Mouse (Mus musculus): ENCODE results near the gene Gzma.
A peak's percentile ranks its signal among the peaks of the same experiment; 100 is the strongest.

Gzma gene

GRCm38 (mm10) chr13:113100879-113101278 lies at the start of gene Gzma:
Gene Gzma (minus strand): TSS chr13:113100981.
- DNase-seq: peak in 1 of 2 experiments; percentile 40

DNA sequence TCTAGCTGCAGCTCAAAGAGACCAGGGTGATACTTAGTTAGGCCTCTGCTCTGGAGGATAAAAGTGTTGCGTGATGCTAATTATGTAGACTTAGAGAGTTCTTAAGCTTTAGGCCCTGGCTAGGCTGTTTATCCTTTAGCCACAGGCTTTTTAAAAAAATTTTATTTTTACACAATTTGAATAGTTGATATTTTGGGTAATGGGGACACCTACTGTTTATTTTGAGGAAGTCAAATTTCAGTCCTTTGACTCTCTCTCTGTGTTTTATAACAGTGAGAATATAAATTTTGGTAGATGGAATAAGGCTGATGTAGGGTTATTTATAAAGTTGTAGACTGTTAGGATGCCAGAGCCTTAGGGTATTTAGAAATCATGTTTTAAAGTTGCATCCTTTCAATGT lies 38.8 kb upstream of the Gzma start:
- no peak for DNase-seq

GRCm38 (mm10) chr13:113129974-113130373 lies 29.2 kb upstream of the Gzma start:
- no peak for DNase-seq

DNA sequence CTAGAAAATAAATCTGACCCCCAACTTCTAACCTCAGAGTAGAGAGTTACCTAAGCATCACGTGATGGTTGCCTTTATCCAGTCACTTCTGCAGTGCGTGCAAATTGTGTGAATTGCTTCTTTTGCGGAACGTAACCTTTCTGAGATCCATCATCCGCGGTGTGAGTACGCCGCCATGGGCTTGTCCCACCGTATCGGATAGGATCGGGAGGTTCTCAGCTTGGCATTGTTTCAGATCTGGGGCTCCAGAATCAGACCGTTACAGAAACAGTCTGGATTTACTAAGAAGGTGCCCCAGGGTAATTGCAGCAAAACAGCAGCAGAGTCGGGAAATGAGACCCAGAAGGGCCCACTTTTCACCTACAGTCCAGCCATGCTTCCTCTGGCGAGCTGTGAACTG lies 20.5 kb upstream of the Gzma start:
- no peak for DNase-seq

- DNase-seq: no peak
Measured at GRCm38 (mm10) chr13:113120324-113121237, 19.8 kb upstream of the Gzma start.

DNA sequence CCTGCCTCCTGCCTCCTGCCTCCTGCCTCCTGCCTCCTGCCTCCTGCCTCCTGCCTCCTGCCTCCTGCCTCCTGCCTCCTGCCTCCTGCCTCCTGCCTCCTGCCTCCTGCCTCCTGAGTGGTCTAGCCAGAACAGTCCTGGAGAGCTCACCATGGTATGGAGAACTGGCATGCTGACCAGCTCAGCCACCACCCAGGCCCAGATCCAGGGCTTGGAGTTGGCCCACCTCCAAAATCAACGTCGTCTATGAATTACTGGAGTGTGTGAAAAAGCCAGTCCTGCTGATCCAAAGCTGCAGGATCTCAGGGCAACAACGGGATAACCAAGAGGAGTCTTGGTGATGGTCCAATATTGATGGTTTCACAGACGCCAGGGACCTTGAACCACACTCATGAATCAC lies 18.2 kb upstream of the Gzma start:
- no peak for DNase-seq

GRCm38 (mm10) chr13:113104759-113105158 lies 4.0 kb upstream of the Gzma start:
- no peak for DNase-seq

GRCm38 (mm10) chr13:113101804-113102203 lies 1.0 kb upstream of the Gzma start:
- DNase-seq: no peak

GRCm38 (mm10) chr13:113098406-113098805 lies 2.4 kb downstream of the Gzma start:
- no peak for DNase-seq

DNA sequence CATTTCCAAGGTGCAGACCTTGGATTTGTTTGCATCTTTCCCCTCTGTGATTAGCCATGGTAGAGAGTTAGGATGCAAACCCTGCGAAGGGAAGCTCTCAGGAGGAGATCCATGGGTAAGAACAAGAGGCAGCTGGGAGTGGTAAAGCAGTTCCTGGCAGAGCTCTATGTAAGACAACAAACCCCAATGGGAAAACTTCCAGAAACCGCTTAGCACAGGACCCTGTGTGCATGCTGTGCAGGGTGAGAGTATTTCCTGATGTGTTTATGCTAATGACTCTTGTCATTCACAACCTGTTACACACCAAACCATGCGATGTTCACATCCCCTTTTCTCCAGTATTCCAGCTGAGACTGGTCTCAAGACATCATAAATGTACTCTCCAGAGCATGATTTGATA lies 3.8 kb downstream of the Gzma start:
- no peak for DNase-seq

- no peak for DNase-seq
Measured at GRCm38 (mm10) chr13:113094618-113095017, 6.2 kb downstream of the Gzma start.

DNA sequence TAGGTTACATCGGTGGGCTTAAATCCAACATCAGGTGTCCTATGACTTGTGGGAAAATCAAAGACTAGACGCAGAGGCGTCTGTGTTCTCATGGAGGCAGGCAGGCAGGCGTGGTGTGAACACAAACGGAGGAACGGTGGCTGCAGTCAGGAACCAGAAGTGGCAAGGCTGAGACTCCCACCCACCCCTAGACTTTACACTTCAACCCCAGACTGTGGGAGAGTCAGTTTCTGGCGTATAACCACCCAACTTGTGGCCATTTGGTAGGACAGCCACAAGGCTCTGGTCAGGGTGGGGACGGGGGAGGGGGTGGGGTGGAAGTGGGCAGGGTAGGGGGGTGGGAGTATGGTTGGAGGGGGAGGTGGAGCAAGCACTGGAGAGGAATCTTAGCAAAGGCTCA lies 10.3 kb downstream of the Gzma start:
- no peak for DNase-seq

- no peak for DNase-seq
Measured at GRCm38 (mm10) chr13:113087226-113088017, 13.4 kb downstream of the Gzma start.

DNA sequence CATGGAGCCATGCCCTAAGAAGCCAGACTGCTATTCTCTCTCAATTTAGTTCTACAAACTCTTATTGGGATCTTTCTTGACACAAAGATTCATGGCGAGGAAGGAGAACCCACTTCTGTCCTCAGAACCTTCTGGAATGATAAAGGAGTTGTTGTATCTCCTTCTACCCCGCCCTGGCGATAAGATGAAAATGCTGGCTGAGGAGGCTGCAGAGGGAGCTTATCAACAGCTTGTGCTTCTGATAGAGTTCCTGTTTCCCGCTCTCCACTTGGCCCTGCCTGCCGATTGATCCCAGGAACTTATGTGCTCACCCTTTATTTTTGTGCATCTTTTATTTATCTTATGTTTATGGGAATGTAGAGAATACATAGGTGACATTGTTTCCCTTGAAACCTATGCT lies 16.0 kb downstream of the Gzma start:
- no peak for DNase-seq

- no peak for DNase-seq
Measured at GRCm38 (mm10) chr13:113082101-113082500, 18.7 kb downstream of the Gzma start.

DNA sequence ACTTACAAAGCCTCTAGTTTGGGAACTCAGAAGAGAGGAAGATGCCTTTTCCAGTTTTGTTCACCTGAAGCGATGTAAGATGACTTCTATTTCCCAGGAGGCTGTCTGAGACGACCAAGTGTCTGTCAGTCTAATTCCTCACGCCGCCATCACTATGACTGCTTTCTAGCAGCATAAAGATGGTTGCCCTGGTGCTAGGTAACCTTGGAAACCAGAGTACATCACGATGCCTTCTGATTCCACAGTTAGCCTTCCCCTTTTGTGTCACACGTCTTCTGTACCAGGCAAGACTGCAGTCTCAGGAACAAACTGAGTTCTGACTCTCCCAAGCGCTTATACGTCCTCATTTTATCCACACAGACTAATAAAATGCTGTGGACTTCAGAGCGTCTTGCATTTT lies 21.8 kb downstream of the Gzma start:
- no peak for DNase-seq

- DNase-seq: no peak
Measured at GRCm38 (mm10) chr13:113064542-113064941, 36.2 kb downstream of the Gzma start.

GRCm38 (mm10) chr13:113061746-113062145 lies 39.0 kb downstream of the Gzma start:
- DNase-seq: no peak

- peak in 1 of 2 experiments; percentile 37 for DNase-seq
Measured at GRCm38 (mm10) chr13:113055826-113056225, 45.0 kb downstream of the Gzma start.

GRCm38 (mm10) chr13:113054230-113054629 lies 46.6 kb downstream of the Gzma start:
- DNase-seq: peak in 1 of 2 experiments; percentile 37

DNA sequence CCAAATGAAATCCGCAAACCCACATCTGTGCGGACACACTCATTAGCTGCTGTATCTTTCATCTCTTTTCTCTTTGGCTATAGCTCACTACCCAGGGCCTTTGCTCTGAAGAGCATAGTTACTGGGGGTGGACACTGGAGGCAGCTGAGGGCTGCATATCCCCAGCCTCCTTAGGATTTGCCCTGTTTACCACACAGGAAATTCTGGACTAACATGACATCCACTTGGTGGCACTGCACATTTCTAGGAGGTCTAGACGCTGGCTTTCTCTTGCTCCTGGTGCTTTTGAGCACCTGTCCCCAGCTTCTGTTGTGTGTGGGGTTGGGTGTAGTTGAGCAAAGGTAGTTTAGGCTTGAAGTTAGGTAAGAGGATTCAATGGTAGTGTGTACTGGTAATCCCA lies 53.1 kb downstream of the Gzma start:
- DNase-seq: peak in 1 of 2 experiments; percentile 16

- DNase-seq: no peak
Measured at GRCm38 (mm10) chr13:113047018-113047417, 53.8 kb downstream of the Gzma start.

- peak in 1 of 2 experiments; percentile 19 for DNase-seq
Measured at GRCm38 (mm10) chr13:113046211-113046883, 54.4 kb downstream of the Gzma start, which contains the start of gene Gpx8. Gene Gpx8 (minus strand): TSS chr13:113046410.

All from thymus, postnatal 36 days (tissue).